ENCODE assay signal across 9 mouse cellular contexts in the genomic region with DNA sequence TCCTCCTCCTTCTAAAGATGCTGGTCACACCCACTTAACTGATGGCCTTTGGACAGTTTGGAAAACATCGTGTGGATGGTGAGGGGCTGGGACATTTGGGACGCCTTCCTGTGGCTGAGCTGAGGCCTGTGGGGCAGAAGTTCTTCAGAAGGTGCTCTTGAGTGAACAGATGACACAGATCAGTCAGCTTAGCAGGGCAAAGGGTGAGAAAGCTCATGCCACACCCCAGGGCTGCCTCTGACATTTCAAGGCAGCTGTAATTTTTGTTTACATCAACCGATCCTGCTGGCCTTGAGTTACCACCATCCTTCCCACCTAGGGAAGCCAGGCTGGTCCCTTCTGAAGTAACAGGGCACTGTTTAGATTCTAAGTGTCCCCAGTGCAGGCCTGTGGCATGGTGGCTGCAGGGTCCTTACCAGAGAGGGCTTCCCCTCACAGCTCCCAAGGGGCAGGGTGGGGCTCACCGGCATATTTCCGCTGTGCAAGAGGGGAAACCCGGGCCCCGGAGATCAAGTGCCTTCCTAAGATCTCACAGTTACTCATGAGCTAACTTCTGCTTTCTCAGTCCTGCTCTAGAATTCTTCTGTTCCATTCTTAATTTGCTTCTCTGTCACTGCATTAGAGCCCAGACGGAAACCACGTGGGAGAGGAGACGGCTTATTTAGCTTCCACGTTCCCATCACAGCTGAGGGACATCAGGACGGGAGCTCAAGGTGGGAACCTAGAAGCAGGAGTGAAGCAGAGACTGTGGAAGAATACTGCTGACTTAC. TPM values are rescaled to one million over a fixed set of nuclear protein-coding genes. Genes with fewer than 3 reads are reported as not detected.
DNase-seq lines count a peak whose midpoint lies in the region; ATAC-seq and TF ChIP-seq lines count a peak whose summit lies in the region.
"Had no signal": no experiment of that assay in that cellular context is flagged by ENCODE, and none has a peak within 500 bp of the region (broad histone marks: within the 10 kb centered on the region; RNA-seq: fewer than 3 reads in every experiment).

No protein-coding gene starts in this region.

- 69% methylated on average over 12 of the region's 12 CpGs for whole genome bisulfite sequencing in limb, embryonic 10.5 days
- 66% methylated on average over 12 of the region's 12 CpGs for WGBS in hindbrain, embryonic 13.5 days

- no peak for DNase-seq in gastrocnemius, adult 2 months
- no peak for DNase-seq in gastrocnemius, adult 8-10 months (ENCODE audit: low spot score in 2 of 2)
- DNase-seq in MEL-GATA-1-ER (ENCODE audit: extremely low read depth, low read depth) = peak; percentile 94
- DNase-seq in limb, embryonic 10.5 days (ENCODE audit: low spot score) = no peak
- DNase-seq in frontal cortex, postnatal 25 days (ENCODE audit: low spot score in 2 of 2) = no peak
- no peak for DNase-seq in right cerebral cortex, adult 2 months (ENCODE audit: low spot score in 2 of 2)

- H3K27ac ChIP-seq in gastrocnemius, adult 2 months = peak overlapping the region; percentile 35
- H3K27ac ChIP-seq in limb, embryonic 10.5 days = 0 out of 2 replicates have a peak overlapping the region, but pooled peaks have one; percentile 2
- H3K27ac ChIP-seq in hindbrain, embryonic 13.5 days = no peak overlapping the region
- H3K27ac ChIP-seq: heart, embryonic 13.5 days had no signal

- H3K36me3 ChIP-seq in limb, embryonic 10.5 days = no peaks in the 10 kb centered on the region
- no peaks in the 10 kb centered on the region for H3K36me3 ChIP-seq in hindbrain, embryonic 13.5 days
- H3K36me3 ChIP-seq: heart, embryonic 13.5 days had no signal

- no peak overlapping the region for H3K9ac ChIP-seq in hindbrain, embryonic 13.5 days
- H3K9ac ChIP-seq: heart, embryonic 13.5 days had no signal

- no peak overlapping the region for H3K4me2 ChIP-seq in hindbrain, embryonic 13.5 days
- H3K4me2 ChIP-seq: heart, embryonic 13.5 days had no signal

- 0 out of 2 replicates have a peak, but pooled peaks cover 4% of the 10 kb centered on the region for H3K27me3 ChIP-seq in limb, embryonic 10.5 days (ENCODE audit: low read depth, poor library complexity, severe bottlenecking)
- no peaks in the 10 kb centered on the region for H3K27me3 ChIP-seq in hindbrain, embryonic 13.5 days
- H3K27me3 ChIP-seq: heart, embryonic 13.5 days had no signal

- H3K4me3 ChIP-seq in gastrocnemius, adult 2 months = no peak overlapping the region
- no peak overlapping the region for H3K4me3 ChIP-seq in limb, embryonic 10.5 days
- no peak overlapping the region for H3K4me3 ChIP-seq in hindbrain, embryonic 13.5 days
- H3K4me3 ChIP-seq: heart, embryonic 13.5 days had no signal

- intact Hi-C loops in gastrocnemius, adult 2 months (cut with DNase I) = no loop called here

- no peaks in the 10 kb centered on the region for H3K9me3 ChIP-seq in limb, embryonic 10.5 days (replicated peaks)
- H3K9me3 ChIP-seq in hindbrain, embryonic 13.5 days = no peaks in the 10 kb centered on the region
- H3K9me3 ChIP-seq: heart, embryonic 13.5 days had no signal

- ATAC-seq in neutrophil, adult 5-6 weeks (ENCODE audit: extremely low read depth, insufficient number of reproducible peaks, low FRiP score, poor library complexity, severe bottlenecking) = peak; percentile 81
- ATAC-seq in hindbrain, embryonic 13.5 days (ENCODE audit: low FRiP score) = no peak

- H3K4me1 ChIP-seq in limb, embryonic 10.5 days = peaks cover 24% of the 10 kb centered on the region
- peaks cover 38% of the 10 kb centered on the region for H3K4me1 ChIP-seq in hindbrain, embryonic 13.5 days (replicated peaks)

- no peak for TF ChIP-seq CTCF in gastrocnemius, adult 2 months (IDR thresholded peaks at IDR 0.05)

RNA-seq across cellular contexts. Expression of a gene that starts 6.3 kb away (rescaled TPM):
- 10 to 100 TPM in 1 of 2 experiments, 1 to 10 TPM in 1; 9.5 to 14.5 TPM for total RNA-seq in gastrocnemius, adult 2 months (2021)
- total RNA-seq in gastrocnemius, adult 8-10 months (2022) = 10 to 100 TPM in 3 of 4 experiments, 1 to 10 TPM in 1; 8.7 to 20.0 (median 12.9) TPM
- 9.6 and 10.9 TPM in 2 replicates for polyA plus RNA-seq in limb, embryonic 10.5 days (2016; fragmentation: Nextera tagmentation; extraction: Ambion mirVana)
- total RNA-seq in neutrophil, adult 5-6 weeks (2017) = 58.0 TPM in 2 replicates
- 15.6 and 17.0 TPM in 2 replicates for polyA plus RNA-seq in hindbrain, embryonic 13.5 days (2015; fragmentation: Nextera tagmentation; extraction: Ambion mirVana)

RNA-seq across cellular contexts. Expression of a gene that starts 24.4 kb away (rescaled TPM):
- total RNA-seq in gastrocnemius, adult 2 months (2021) = under 1 TPM in 1 of 2 experiments, not detected in 1; 0.28 TPM
- total RNA-seq in gastrocnemius, adult 8-10 months (2022) = not detected
- not detected in 2 replicates for polyA plus RNA-seq in limb, embryonic 10.5 days (2016; fragmentation: Nextera tagmentation; extraction: Ambion mirVana)
- 0.98 TPM in 1 of 2 replicates, not detected in the other for total RNA-seq in neutrophil, adult 5-6 weeks (2017)
- 0.21 TPM in 1 of 2 replicates, not detected in the other for polyA plus RNA-seq in hindbrain, embryonic 13.5 days (2015; fragmentation: Nextera tagmentation; extraction: Ambion mirVana)
- polyA plus RNA-seq: heart, embryonic 13.5 days had no signal
